Comparison of ENCODE assay signal across 8 mouse cellular contexts in the genomic region with DNA sequence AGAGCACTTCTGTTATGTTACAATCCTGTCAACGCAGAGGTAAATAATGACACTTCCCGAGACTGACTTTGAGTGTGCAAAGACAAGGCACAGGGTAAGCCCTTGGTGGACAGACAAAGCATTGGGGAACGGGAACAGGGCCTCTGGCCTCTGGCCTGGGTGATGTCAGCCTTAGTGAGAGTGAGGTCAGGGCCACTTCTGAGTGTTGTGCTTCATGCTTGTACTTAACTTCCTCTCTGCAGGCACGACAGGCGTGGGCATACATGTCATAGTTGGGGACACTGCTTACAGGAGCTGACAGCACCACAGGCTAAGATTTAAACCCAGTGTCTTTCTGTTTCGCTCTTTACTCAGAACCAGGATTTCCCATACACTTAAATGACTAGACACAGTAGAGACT. TPM values are rescaled to one million over a fixed set of nuclear protein-coding genes. Genes with fewer than 3 reads are reported as not detected.
DNase-seq lines count a peak whose midpoint lies in the region; ATAC-seq and TF ChIP-seq lines count a peak whose summit lies in the region.

No protein-coding gene starts in this region.

- no peak for TF ChIP-seq CTCF in C2C12 (IDR thresholded peaks at IDR 0.05; ENCODE audit: control insufficient read depth, insufficient read depth, insufficient read length)
- no peak for TF ChIP-seq CTCF in liver, postnatal 0 days (IDR thresholded peaks at IDR 0.05; ENCODE audit: low read depth)

- peak overlapping the region; percentile 87 for H3K27ac ChIP-seq in heart, embryonic 12.5 days (ENCODE audit: poor library complexity, severe bottlenecking)
- H3K27ac ChIP-seq in liver, postnatal 0 days (ENCODE audit: low read depth) = peak overlapping the region; percentile 67
- peak overlapping the region; percentile 77 for H3K27ac ChIP-seq in neural tube, embryonic 14.5 days (ENCODE audit: low read depth, low read length)

- peak overlapping the region; percentile 4 for H3ac ChIP-seq in C2C12 (ENCODE audit: control insufficient read depth, insufficient read length, low read depth)

- H3K4me1 ChIP-seq in heart, embryonic 12.5 days (replicated peaks) = peaks cover 95% of the 10 kb centered on the region
- H3K4me1 ChIP-seq in liver, postnatal 0 days (ENCODE audit: insufficient read depth) = peaks cover 57% of the 10 kb centered on the region
- H3K4me1 ChIP-seq in neural tube, embryonic 14.5 days (ENCODE audit: control insufficient read depth, insufficient read depth, low read length) = peaks cover 88% of the 10 kb centered on the region

- peaks cover 100% of the 10 kb centered on the region for H3K79me2 ChIP-seq in C2C12 (ENCODE audit: control insufficient read depth, insufficient read depth)

- H3K36me3 ChIP-seq in C2C12 (ENCODE audit: control insufficient read depth, insufficient read depth) = peaks cover 58% of the 10 kb centered on the region
- H3K36me3 ChIP-seq in heart, embryonic 12.5 days = peaks cover 11% of the 10 kb centered on the region
- H3K36me3 ChIP-seq in liver, postnatal 0 days (replicated peaks; ENCODE audit: insufficient read depth, low read length) = no peaks in the 10 kb centered on the region; the same call in none of the 2 replicates
- H3K36me3 ChIP-seq in neural tube, embryonic 14.5 days (ENCODE audit: control insufficient read depth, insufficient read depth, low read length) = peaks cover 3% of the 10 kb centered on the region; the same call in 1 of the 2 replicates

- H3K4me3 ChIP-seq in C2C12 (ENCODE audit: insufficient read depth, poor library complexity, severe bottlenecking) = no peak overlapping the region
- no peak overlapping the region for H3K4me3 ChIP-seq in heart, embryonic 12.5 days
- no peak overlapping the region for H3K4me3 ChIP-seq in liver, postnatal 0 days (ENCODE audit: low read depth, low read length)
- no peak overlapping the region for H3K4me3 ChIP-seq in neural tube, embryonic 14.5 days (ENCODE audit: low read depth, low read length)

- intact Hi-C loops in left cerebral cortex, postnatal 4 days (cut with DNase I) = no loop called here

- WGBS in heart, embryonic 12.5 days = 28% methylated on average over 6 of the region's 6 CpGs
- WGBS in liver, postnatal 0 days (ENCODE audit: insufficient replicate concordance) = 34% methylated on average over 6 of the region's 6 CpGs
- 32% methylated on average over 6 of the region's 6 CpGs for WGBS in neural tube, embryonic 14.5 days

- peaks cover 98% of the 10 kb centered on the region for H3K79me3 ChIP-seq in C2C12 (ENCODE audit: low read depth)

- peak; percentile 31 for ATAC-seq in activated CD4-positive, CD25-positive, alpha-beta regulatory T cell, adult 4 months
- no peak for ATAC-seq in heart, embryonic 12.5 days (ENCODE audit: insufficient number of reproducible peaks, low FRiP score)
- ATAC-seq in liver, postnatal 0 days = peak; percentile 26
- ATAC-seq in neural tube, embryonic 14.5 days (ENCODE audit: low read depth) = no peak
- ATAC-seq in megakaryocyte-erythroid progenitor cell, adult 5-6 weeks (replicated peaks; ENCODE audit: low FRiP score, low TSS enrichment, poor library complexity, severe bottlenecking) = no peak

- H3K4me2 ChIP-seq in heart, embryonic 12.5 days = peak overlapping the region; percentile 46
- peak overlapping the region; percentile 24; the same call in 1 of the 2 replicates for H3K4me2 ChIP-seq in liver, postnatal 0 days (ENCODE audit: low read depth, low read length)
- 0 out of 2 replicates have a peak overlapping the region, but pooled peaks have one; percentile 1 for H3K4me2 ChIP-seq in neural tube, embryonic 14.5 days (ENCODE audit: low read depth, low read length)

- peak; percentile 47 for DNase-seq in liver, postnatal 0 days
- no peak for DNase-seq in ovary, postnatal 10 days (ENCODE audit: low spot score)
- DNase-seq in left cerebral cortex, postnatal 4 days = no peak

- no peaks in the 10 kb centered on the region for H3K9me3 ChIP-seq in heart, embryonic 12.5 days (replicated peaks)
- H3K9me3 ChIP-seq in liver, postnatal 0 days (ENCODE audit: low read length) = no peaks in the 10 kb centered on the region
- no peaks in the 10 kb centered on the region for H3K9me3 ChIP-seq in neural tube, embryonic 14.5 days (ENCODE audit: control insufficient read depth, low read length)

- H3K9ac ChIP-seq in heart, embryonic 12.5 days = peak overlapping the region; percentile 21
- H3K9ac ChIP-seq in liver, postnatal 0 days (replicated peaks) = no peak overlapping the region
- 0 out of 2 replicates have a peak overlapping the region, but pooled peaks have one; percentile 18 for H3K9ac ChIP-seq in neural tube, embryonic 14.5 days (replicated peaks; ENCODE audit: low read depth, low read length)

- no peak for TF ChIP-seq EP300 in liver, postnatal 0 days (IDR thresholded peaks at IDR 0.05; ENCODE audit: low read depth)

- no peaks in the 10 kb centered on the region for H3K27me3 ChIP-seq in C2C12 (ENCODE audit: control insufficient read depth, insufficient read depth, insufficient read length)
- H3K27me3 ChIP-seq in heart, embryonic 12.5 days (replicated peaks) = no peaks in the 10 kb centered on the region
- H3K27me3 ChIP-seq in liver, postnatal 0 days (ENCODE audit: insufficient read depth, low read length) = no peaks in the 10 kb centered on the region
- no peaks in the 10 kb centered on the region for H3K27me3 ChIP-seq in neural tube, embryonic 14.5 days (ENCODE audit: control insufficient read depth, insufficient read depth, low read length)

TF ChIP-seq in C2C12, 6 proteins besides CTCF, POLR2A, EP300 and RAD21:
- TF ChIP-seq MYOG (IDR thresholded peaks at IDR 0.05; ENCODE audit: control insufficient read depth, extremely low read depth, insufficient read length) (no peak), FOSL1 (IDR thresholded peaks at IDR 0.05; ENCODE audit: insufficient read depth, low read length, poor library complexity, severe bottlenecking) (no peak), USF1 (IDR thresholded peaks at IDR 0.05; ENCODE audit: low read depth) (no peak)
TF ChIP-seq in C2C12: peak in this region for 0.

RNA-seq across cellular contexts. Expression of a gene that starts 21.7 kb away (rescaled TPM):
- 0.15 TPM for polyA plus RNA-seq in C2C12 (2012; fragmentation: generic; extraction: Trizol)
- not detected for polyA plus RNA-seq in activated CD4-positive, CD25-positive, alpha-beta regulatory T cell, adult 4 months (2017; shearing (Covaris generic))
- 0.09 TPM in 2 replicates for polyA plus RNA-seq in heart, embryonic 12.5 days (2016; fragmentation: Nextera tagmentation; extraction: Ambion mirVana)
- polyA plus RNA-seq in liver, postnatal 0 days (2015; fragmentation: Nextera tagmentation; extraction: Ambion mirVana) = not detected in 2 replicates
- polyA plus RNA-seq in neural tube, embryonic 14.5 days (2014; fragmentation: Nextera tagmentation; extraction: Ambion mirVana) = 0.45 and 0.51 TPM in 2 replicates
- 0.31 TPM in 1 of 2 replicates, not detected in the other for total RNA-seq in megakaryocyte-erythroid progenitor cell, adult 5-6 weeks (2014; fragmentation: Nextera tagmentation)
- total RNA-seq in megakaryocyte-erythroid progenitor cell, adult 5-6 weeks (2017) = not detected in 2 replicates
- total RNA-seq in left cerebral cortex, postnatal 4 days (2021) = 1 to 10 TPM; 1.1 to 1.3 TPM

Comparison
In these comparisons a context has a peak if more than half of its experiments do, and no peak if none do; other contexts are left out.
1. ATAC-seq: peak in activated CD4-positive, CD25-positive, alpha-beta regulatory T cell, adult 4 months (single experiment) and liver, postnatal 0 days (single experiment); none in heart, embryonic 12.5 days (single experiment), neural tube, embryonic 14.5 days (single experiment) and megakaryocyte-erythroid progenitor cell, adult 5-6 weeks (single experiment).
2. Peak in every context shown above with its lines, with median percentiles within 50 percentile points of each other: H3K27ac ChIP-seq and H3K4me2 ChIP-seq.